Mouse (Mus musculus) ES-E14 (cell line): ENCODE results near the gene Ppox.

Experiments used
- CHD2 ChIP-seq: IDR thresholded peaks from 2 replicates; pipeline ENCODE4 v1.6.1; 2014; ENCODE audit warnings: mild to moderate bottlenecking, low read depth, low read length, inconsistent platforms
- ZC3H11A ChIP-seq: IDR thresholded peaks from 2 replicates; pipeline ENCODE4 v1.6.1; 2012; ENCODE audit warnings: low read depth, mild to moderate bottlenecking, inconsistent platforms, low read length, borderline replicate concordance
- ZNF384 ChIP-seq: IDR thresholded peaks from 2 replicates; pipeline ENCODE4 v1.6.1; 2012; ENCODE audit warnings: low read depth, low read length, inconsistent platforms

GRCm38 (mm10) chr1:171265971-171266744 lies 14.8 kb downstream of the Ppox start:
- no peak for TF ChIP-seq ZC3H11A
- no peak for TF ChIP-seq ZNF384
- no peak for TF ChIP-seq CHD2
